8 mouse cellular contexts compared by ENCODE assay signal in genomic region chr16:4789311-4789768, GRCm38 (mm10). TPM values are rescaled to one million over a fixed set of nuclear protein-coding genes. Genes with fewer than 3 reads are reported as not detected.
DNase-seq lines count a peak whose midpoint lies in the region; ATAC-seq lines count a peak whose summit lies in the region.

No protein-coding gene starts in this region.

- intact Hi-C loops in gastrocnemius, postnatal 36 days (cut with DNase I) = loop anchor here (5.0 kb wide), 2 partner anchors 62 to 107 kb away; partner anchors contain the start of gene Hmox2
- intact Hi-C loops in left cerebral cortex, postnatal 36 days (cut with DNase I) = loop anchor here (5.0 kb wide), 2 partner anchors 72 to 107 kb away; partner anchors contain the start of gene Nmral1

- H3K4me1 ChIP-seq in liver, embryonic 13.5 days (replicated peaks) = peaks cover 28% of the 10 kb centered on the region
- H3K4me1 ChIP-seq in stomach, embryonic 16.5 days (ENCODE audit: control insufficient read depth, insufficient read depth, low read length) = peaks cover 37% of the 10 kb centered on the region

- no peaks in the 10 kb centered on the region for H3K9me3 ChIP-seq in liver, embryonic 13.5 days (replicated peaks)
- H3K9me3 ChIP-seq in stomach, embryonic 16.5 days (replicated peaks; ENCODE audit: control insufficient read depth, low read length) = no peaks in the 10 kb centered on the region

- peak overlapping the region; percentile 93 for H3K4me2 ChIP-seq in liver, embryonic 13.5 days
- peak overlapping the region; percentile 91 for H3K4me2 ChIP-seq in stomach, embryonic 16.5 days (ENCODE audit: low read depth, low read length)

- peak overlapping the region; percentile 82 for H3K4me3 ChIP-seq in liver, embryonic 13.5 days (replicated peaks)
- H3K4me3 ChIP-seq in stomach, embryonic 16.5 days (replicated peaks; ENCODE audit: low read length) = peak overlapping the region; percentile 67

- H3K27me3 ChIP-seq in liver, embryonic 13.5 days = no peaks in the 10 kb centered on the region
- H3K27me3 ChIP-seq in stomach, embryonic 16.5 days (ENCODE audit: control insufficient read depth, insufficient read depth, low read length) = no peaks in the 10 kb centered on the region

- DNase-seq in kidney, adult 8-10 months = peak; percentile 29 to 44
- DNase-seq in kidney, postnatal 36 days = no peak
- DNase-seq in ES-CJ7 (ENCODE audit: low read depth, low spot score) = peak; percentile 25
- DNase-seq in cerebellum, adult 18-20 months = peak; percentile 33 to 57
- DNase-seq in gastrocnemius, postnatal 36 days = peak; percentile 17 to 36
- peak; percentile 20 for DNase-seq in liver, embryonic 13.5 days
- DNase-seq in left cerebral cortex, postnatal 36 days (ENCODE audit: low spot score in 2 of 2) = no peak

- peak; percentile 38 for ATAC-seq in liver, embryonic 13.5 days (ENCODE audit: low read depth)
- peak; percentile 8 for ATAC-seq in stomach, embryonic 16.5 days (ENCODE audit: insufficient read depth, low FRiP score)

- 2% methylated on average over 29 of the region's 29 CpGs for WGBS in liver, embryonic 13.5 days (ENCODE audit: insufficient replicate concordance)
- WGBS in stomach, embryonic 16.5 days = under 1% methylated on average over 29 of the region's 29 CpGs

- H3K9ac ChIP-seq in liver, embryonic 13.5 days = peak overlapping the region; percentile 81
- H3K9ac ChIP-seq in stomach, embryonic 16.5 days (ENCODE audit: low read length) = peak overlapping the region; percentile 87

- H3K27ac ChIP-seq in liver, embryonic 13.5 days = peak overlapping the region; percentile 85
- peak overlapping the region; percentile 80 for H3K27ac ChIP-seq in stomach, embryonic 16.5 days (ENCODE audit: low read length)

- no peaks in the 10 kb centered on the region for H3K36me3 ChIP-seq in liver, embryonic 13.5 days
- no peaks in the 10 kb centered on the region for H3K36me3 ChIP-seq in stomach, embryonic 16.5 days (ENCODE audit: control insufficient read depth, insufficient read depth, low read length)

RNA-seq across cellular contexts. Expression of gene Cdip1, which starts 0.8 kb away (rescaled TPM):
- total RNA-seq in gastrocnemius, postnatal 36 days (2021) = 10 to 100 TPM; 63.2 to 80.0 TPM
- polyA plus RNA-seq in liver, embryonic 13.5 days (2015; fragmentation: Nextera tagmentation; extraction: Ambion mirVana) = 16.7 and 17.9 TPM in 2 replicates
- 75.8 and 82.0 TPM in 2 replicates for polyA plus RNA-seq in stomach, embryonic 16.5 days (2015; fragmentation: Nextera tagmentation; extraction: Ambion mirVana)
- 100 to 1,000 TPM; 189 to 197 TPM for total RNA-seq in left cerebral cortex, postnatal 36 days (2021)

RNA-seq across cellular contexts. Expression of gene 4930562C15Rik, which starts 45.9 kb away (rescaled TPM):
- total RNA-seq in gastrocnemius, postnatal 36 days (2021) = not detected
- not detected in 2 replicates for polyA plus RNA-seq in liver, embryonic 13.5 days (2015; fragmentation: Nextera tagmentation; extraction: Ambion mirVana)
- polyA plus RNA-seq in stomach, embryonic 16.5 days (2015; fragmentation: Nextera tagmentation; extraction: Ambion mirVana) = 0.27 and 0.47 TPM in 2 replicates
- total RNA-seq in left cerebral cortex, postnatal 36 days (2021) = not detected

Comparison
In these comparisons a context has a peak if more than half of its experiments do, and no peak if none do; other contexts are left out.
1. DNase-seq: peak in kidney, adult 8-10 months (2 of 2), ES-CJ7 (single experiment), cerebellum, adult 18-20 months (2 of 2), gastrocnemius, postnatal 36 days (2 of 2) and liver, embryonic 13.5 days (single experiment); none in kidney, postnatal 36 days (0 of 2) and left cerebral cortex, postnatal 36 days (0 of 2).